Mouse (Mus musculus) heart, embryonic 10.5 days (tissue): ENCODE measurements at regions not wholly inside any gene's neighbourhood (a gene's known extent, or its start where the extent isn't known, plus 50 kb on each side); places are given as distances from the start of the nearest gene placed in this dataset.

Experiments
- DNase-seq: peaks from one replicate; pipeline ENCODE4 v3.0.0-alpha.2; 2017; ENCODE audit warnings: low spot score
- H3K27ac ChIP-seq: fragments of 300-500 bp; sonication (generic); 2 replicates; pipeline ENCODE4 v1.5.1; 2016; ENCODE audit warnings: mild to moderate bottlenecking
- H3K27me3 ChIP-seq: fragments of 300-500 bp; sonication (generic); 2 replicates; pipeline ENCODE4 v1.6.1; 2016; ENCODE audit warnings: mild to moderate bottlenecking; ENCODE audit not compliant: poor library complexity, insufficient read depth, severe bottlenecking
- H3K36me3 ChIP-seq: fragments of 300-500 bp; sonication (generic); 2 replicates; pipeline ENCODE4 v1.6.1; 2016; ENCODE audit warnings: mild to moderate bottlenecking, moderate library complexity
- H3K4me1 ChIP-seq: fragments of 300-500 bp; sonication (generic); 2 replicates; pipeline ENCODE4 v1.6.1; 2016; ENCODE audit warnings: mild to moderate bottlenecking
- H3K4me3 ChIP-seq: fragments of 300-500 bp; sonication (generic); 2 replicates; pipeline ENCODE4 v1.5.1; 2016; ENCODE audit warnings: mild to moderate bottlenecking, moderate library complexity
- H3K9me3 ChIP-seq: fragments of 300-500 bp; sonication (generic); 2 replicates; pipeline ENCODE4 v1.6.1; 2016; ENCODE audit warnings: mild to moderate bottlenecking, moderate library complexity
- WGBS: fragments of 180-500 bp; shearing (Covaris S2); methylation state at CpG from one replicate; pipeline ENCODE4 v1.1.7; 2016; 5-methylcytosine and 5-hydroxymethylcytosine counted together

- Histone ChIP-seq H3K4me3 (no peak overlapping the region), H3K27ac (peak overlapping the region; percentile 64; the same call in 1 of the 2 replicates), H3K36me3 (no peaks in the 10 kb centered on the region), H3K4me1 (peaks cover 70% of the 10 kb centered on the region), H3K27me3 (no peaks in the 10 kb centered on the region), H3K9me3 (no peaks in the 10 kb centered on the region)
- DNase-seq, result peak; percentile 79
- WGBS, result 20% methylated on average over 11 of the region's 11 CpGs
Observed at GRCm38 (mm10) chr10:111580401-111581100, 74.5 kb downstream of the Phlda1 start.

- H3K27me3 ChIP-seq, result no peaks in the 10 kb centered on the region
- no peaks in the 10 kb centered on the region for H3K36me3 ChIP-seq
- WGBS, result 80% methylated on average over 3 of the region's 3 CpGs
- peak overlapping the region; percentile 53; the same call in 1 of the 2 replicates for H3K27ac ChIP-seq
- H3K9me3 ChIP-seq, result no peaks in the 10 kb centered on the region
- peak; percentile 61 for DNase-seq
- no peak overlapping the region for H3K4me3 ChIP-seq
- H3K4me1 ChIP-seq, result peaks cover 57% of the 10 kb centered on the region
Observed at GRCm38 (mm10) chr10:111581847-111582246, 75.8 kb downstream of the Phlda1 start.

GRCm38 (mm10) chr10:111582321-111583123, 76.4 kb downstream of the Phlda1 start:
- Histone ChIP-seq H3K9me3 (no peaks in the 10 kb centered on the region), H3K36me3 (no peaks in the 10 kb centered on the region), H3K4me1 (peaks cover 51% of the 10 kb centered on the region), H3K4me3 (no peak overlapping the region), H3K27me3 (no peaks in the 10 kb centered on the region), H3K27ac (peak overlapping the region; percentile 33; the same call in 1 of the 2 replicates)
- 74% methylated on average over 14 of the region's 14 CpGs for WGBS
- DNase-seq, result peak; percentile 61

- H3K27me3 ChIP-seq, result no peaks in the 10 kb centered on the region
- H3K27ac ChIP-seq, result no peak overlapping the region
- WGBS, result 69% methylated on average over 20 of the region's 20 CpGs
- DNase-seq, result peak; percentile 68
- no peaks in the 10 kb centered on the region for H3K9me3 ChIP-seq
- no peaks in the 10 kb centered on the region for H3K36me3 ChIP-seq
- peaks cover 52% of the 10 kb centered on the region for H3K4me1 ChIP-seq
- no peak overlapping the region for H3K4me3 ChIP-seq
Observed at GRCm38 (mm10) chr10:111583124-111583743, 77.1 kb downstream of the Phlda1 start.

- peak; percentile 76 for DNase-seq
- no peaks in the 10 kb centered on the region for H3K36me3 ChIP-seq
- H3K27me3 ChIP-seq, result no peaks in the 10 kb centered on the region
- H3K27ac ChIP-seq, result no peak overlapping the region
- 78% methylated on average over 5 of the region's 5 CpGs for WGBS
- peaks cover 54% of the 10 kb centered on the region for H3K4me1 ChIP-seq
- H3K4me3 ChIP-seq, result no peak overlapping the region
- no peaks in the 10 kb centered on the region for H3K9me3 ChIP-seq
Observed at GRCm38 (mm10) chr10:111583744-111584152, 77.7 kb downstream of the Phlda1 start.

GRCm38 (mm10) chr10:111587891-111588611, 82.0 kb downstream of the Phlda1 start:
- WGBS, result 19% methylated on average over 4 of the region's 4 CpGs
- DNase-seq, result no peak
- Histone ChIP-seq H3K9me3 (no peaks in the 10 kb centered on the region), H3K4me3 (no peak overlapping the region), H3K4me1 (peaks cover 16% of the 10 kb centered on the region), H3K36me3 (no peaks in the 10 kb centered on the region), H3K27ac (0 out of 2 replicates have a peak overlapping the region, but pooled peaks have one; percentile 47), H3K27me3 (no peaks in the 10 kb centered on the region)

GRCm38 (mm10) chr10:111589186-111589585, 83.1 kb downstream of the Phlda1 start:
- H3K36me3 ChIP-seq, result no peaks in the 10 kb centered on the region
- H3K27me3 ChIP-seq, result no peaks in the 10 kb centered on the region
- no peaks in the 10 kb centered on the region for H3K9me3 ChIP-seq
- DNase-seq, result no peak
- WGBS, result 75% methylated on average over 3 of the region's 3 CpGs
- no peak overlapping the region for H3K27ac ChIP-seq
- peaks cover 11% of the 10 kb centered on the region for H3K4me1 ChIP-seq
- no peak overlapping the region for H3K4me3 ChIP-seq

- 66% methylated on average over 2 of the region's 2 CpGs for WGBS
- Histone ChIP-seq H3K36me3 (no peaks in the 10 kb centered on the region), H3K4me1 (peaks cover 34% of the 10 kb centered on the region), H3K27me3 (no peaks in the 10 kb centered on the region), H3K4me3 (no peak overlapping the region), H3K27ac (no peak overlapping the region), H3K9me3 (no peaks in the 10 kb centered on the region)
- DNase-seq, result no peak
Observed at GRCm38 (mm10) chr10:111592416-111593149, 86.5 kb downstream of the Phlda1 start.

- H3K27me3 ChIP-seq, result no peaks in the 10 kb centered on the region
- no peak overlapping the region for H3K4me3 ChIP-seq
- H3K27ac ChIP-seq, result no peak overlapping the region
- WGBS, result 97% methylated on average over 2 of the region's 2 CpGs
- peaks cover 34% of the 10 kb centered on the region for H3K4me1 ChIP-seq
- DNase-seq, result no peak
- H3K36me3 ChIP-seq, result no peaks in the 10 kb centered on the region
- no peaks in the 10 kb centered on the region for H3K9me3 ChIP-seq
Observed at GRCm38 (mm10) chr10:111593280-111593679, 87.2 kb downstream of the Phlda1 start.

- Histone ChIP-seq H3K27ac (peak overlapping the region; percentile 82; the same call in 1 of the 2 replicates), H3K36me3 (no peaks in the 10 kb centered on the region), H3K27me3 (no peaks in the 10 kb centered on the region), H3K4me1 (peaks cover 37% of the 10 kb centered on the region), H3K9me3 (no peaks in the 10 kb centered on the region), H3K4me3 (peak overlapping the region; percentile 47)
- 39% methylated on average over 11 of the region's 11 CpGs for WGBS
- DNase-seq, result no peak
Observed at GRCm38 (mm10) chr10:111594171-111594570, 88.1 kb downstream of the Phlda1 start.

- DNase-seq, result no peak
- Histone ChIP-seq H3K4me3 (peak overlapping the region; percentile 47), H3K27me3 (no peaks in the 10 kb centered on the region), H3K27ac (peak overlapping the region; percentile 82), H3K4me1 (peaks cover 41% of the 10 kb centered on the region), H3K36me3 (no peaks in the 10 kb centered on the region), H3K9me3 (no peaks in the 10 kb centered on the region)
- 22% methylated on average over 10 of the region's 10 CpGs for WGBS
Observed at GRCm38 (mm10) chr10:111594651-111595050, 88.6 kb downstream of the Phlda1 start.

- Histone ChIP-seq H3K4me1 (peaks cover 50% of the 10 kb centered on the region), H3K4me3 (peak overlapping the region; percentile 47), H3K27me3 (no peaks in the 10 kb centered on the region), H3K36me3 (no peaks in the 10 kb centered on the region), H3K9me3 (no peaks in the 10 kb centered on the region), H3K27ac (peak overlapping the region; percentile 82)
- DNase-seq, result peak; percentile 90
- WGBS, result 3% methylated on average over 8 of the region's 8 CpGs
Observed at GRCm38 (mm10) chr10:111595513-111595995, 89.5 kb downstream of the Phlda1 start.
